Mouse (Mus musculus): Measurements from ENCODE around the gene Phc3.

Phc3 gene

DNA sequence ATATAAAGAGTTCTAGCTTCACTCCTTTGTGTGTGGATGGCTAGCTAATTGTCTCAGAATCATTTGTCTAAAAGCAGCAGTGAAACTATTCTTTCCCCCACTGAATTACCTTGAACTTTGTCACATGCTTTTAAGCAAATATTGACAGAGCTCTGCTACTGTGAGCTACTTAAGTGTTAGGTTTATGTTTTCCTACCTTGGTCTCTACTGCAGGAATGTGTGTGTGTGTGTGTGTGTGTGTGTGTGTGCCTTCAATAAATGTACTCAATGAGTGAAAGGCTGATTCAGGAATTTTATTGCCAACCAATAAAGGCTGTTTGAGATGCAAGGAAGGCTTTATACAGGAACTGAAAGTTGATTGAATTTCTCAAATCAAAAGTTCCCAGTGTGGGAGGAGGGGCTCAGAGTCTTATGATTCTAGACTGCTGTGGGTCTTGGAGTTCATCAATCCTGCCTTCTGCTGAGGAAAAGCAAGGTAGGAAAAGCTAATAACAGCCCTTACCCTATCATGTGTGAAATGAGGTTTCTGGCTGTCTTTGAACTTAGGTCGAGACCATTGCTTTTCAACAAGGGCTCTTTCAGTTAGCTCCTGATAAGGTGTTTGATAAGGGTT is 7.9 kb upstream of the Phc3 start:
- DNase-seq: peak; percentile 35 to 49

DNA sequence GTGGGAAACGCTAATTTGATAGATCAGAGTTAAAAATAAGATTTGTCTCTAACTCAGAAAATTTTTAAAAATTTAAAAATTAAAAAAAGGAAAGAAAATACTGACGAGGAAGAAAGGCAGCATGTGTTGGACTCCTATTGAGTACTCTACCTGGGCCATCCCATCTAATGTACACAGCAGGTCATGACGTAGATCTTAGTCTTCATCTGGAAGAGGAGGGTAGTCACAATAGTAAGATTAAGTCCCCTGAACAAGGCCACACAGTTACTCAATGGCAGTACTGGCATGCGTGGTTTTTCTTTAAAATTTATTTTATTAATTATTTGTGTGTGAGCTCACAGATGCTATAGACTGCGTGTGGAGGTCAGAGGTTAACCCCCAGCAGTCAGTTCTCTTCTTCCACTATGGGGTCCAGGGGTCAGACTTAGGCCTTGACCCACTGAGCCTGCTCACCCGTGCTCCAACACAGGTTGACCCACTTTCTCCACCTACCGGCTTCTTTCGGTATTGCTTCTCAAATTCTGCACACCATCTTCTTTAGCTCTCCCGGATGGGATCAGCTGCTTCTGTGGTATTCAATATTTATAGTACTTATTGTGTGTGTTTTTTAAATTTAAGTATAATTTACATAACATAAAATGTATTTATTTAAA is 6.0 kb upstream of the Phc3 start:
- DNase-seq: peak; percentile 74 to 90

DNA sequence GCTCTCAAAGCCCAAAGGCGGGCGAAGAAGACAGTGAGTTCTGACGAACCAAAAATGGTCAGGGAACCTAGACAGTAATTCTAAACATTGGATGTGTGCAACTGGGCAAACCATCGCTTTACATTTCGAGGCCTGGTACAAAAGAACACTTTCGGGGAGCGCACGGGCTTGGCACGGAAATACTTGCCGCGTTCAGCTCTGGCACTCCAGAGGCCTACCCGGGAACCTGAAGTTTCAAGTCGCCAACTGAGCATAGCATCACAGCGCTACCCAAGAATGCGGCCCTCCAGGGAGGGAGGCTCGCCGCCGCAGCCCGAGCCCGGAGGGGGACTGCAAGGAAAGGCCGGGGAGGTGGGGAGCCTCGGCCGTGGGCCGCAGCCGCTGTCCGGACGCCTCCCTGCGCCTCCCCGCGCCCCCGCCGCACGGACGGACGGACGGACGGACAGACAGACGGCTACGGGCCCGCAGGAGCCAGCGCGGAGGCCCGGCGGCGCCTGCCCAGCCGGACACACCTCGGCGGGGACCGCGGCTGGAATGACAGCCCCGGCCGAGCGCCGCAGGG is 603 bp downstream of the Phc3 start:
- DNase-seq: peak; percentile 52 to 75

DNA sequence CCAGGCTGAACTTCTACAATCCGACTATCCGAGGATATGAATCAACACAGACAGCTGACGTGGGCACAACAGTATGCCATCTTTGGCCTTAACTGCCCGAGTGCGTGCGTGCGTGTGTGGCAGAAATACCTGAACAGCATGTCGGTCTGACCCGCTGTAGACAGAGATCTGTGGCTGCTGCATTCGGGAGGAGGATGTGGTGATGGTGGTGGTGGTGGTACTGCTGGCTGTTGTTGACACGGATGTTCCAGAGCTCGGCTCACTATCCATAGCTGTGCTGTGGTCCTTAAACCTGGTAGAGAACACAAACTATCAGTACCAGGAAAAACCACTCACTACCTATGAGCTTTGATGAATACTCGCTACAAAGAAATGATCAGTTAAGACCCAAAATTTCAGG is 3.6 kb downstream of the Phc3 start:
- DNase-seq: no peak

DNA sequence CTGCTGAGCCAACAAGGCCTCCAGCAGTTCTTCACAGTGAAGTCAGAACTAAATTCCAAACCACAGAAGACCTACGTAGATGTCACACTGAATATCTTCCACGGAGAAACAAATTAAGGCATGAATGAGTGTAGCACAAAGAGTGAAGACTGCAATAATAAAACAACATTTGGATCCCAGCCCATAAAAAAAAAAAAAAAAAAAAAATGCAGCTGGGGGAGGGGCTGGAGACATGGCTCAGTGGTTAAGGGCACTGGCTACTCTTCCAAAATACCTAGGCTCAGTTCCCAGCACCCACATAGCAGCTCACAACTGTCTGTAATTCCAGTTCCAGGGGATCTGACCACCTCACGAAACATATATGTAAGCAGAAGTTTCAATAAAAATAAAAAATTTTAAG is 5.0 kb downstream of the Phc3 start:
- DNase-seq: no peak

DNA sequence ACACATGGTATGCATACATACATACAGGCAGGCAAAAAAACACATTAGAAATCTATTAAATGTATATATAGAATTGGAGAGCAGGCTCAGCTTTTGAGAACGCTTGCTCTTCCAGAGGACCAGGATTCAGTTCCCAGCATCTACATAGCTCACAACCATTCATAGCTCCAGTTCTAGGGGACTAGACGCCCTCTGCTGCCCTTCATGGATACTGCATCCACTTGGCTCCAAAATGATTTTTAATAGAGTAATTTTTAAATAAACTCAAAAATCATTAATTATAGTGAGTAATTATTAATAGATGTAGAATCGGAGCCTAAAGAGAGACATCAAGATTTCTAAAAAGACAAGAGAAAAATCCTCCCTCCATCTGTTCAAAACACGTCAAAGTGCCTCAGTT is 6.1 kb downstream of the Phc3 start:
- no peak for DNase-seq

DNA sequence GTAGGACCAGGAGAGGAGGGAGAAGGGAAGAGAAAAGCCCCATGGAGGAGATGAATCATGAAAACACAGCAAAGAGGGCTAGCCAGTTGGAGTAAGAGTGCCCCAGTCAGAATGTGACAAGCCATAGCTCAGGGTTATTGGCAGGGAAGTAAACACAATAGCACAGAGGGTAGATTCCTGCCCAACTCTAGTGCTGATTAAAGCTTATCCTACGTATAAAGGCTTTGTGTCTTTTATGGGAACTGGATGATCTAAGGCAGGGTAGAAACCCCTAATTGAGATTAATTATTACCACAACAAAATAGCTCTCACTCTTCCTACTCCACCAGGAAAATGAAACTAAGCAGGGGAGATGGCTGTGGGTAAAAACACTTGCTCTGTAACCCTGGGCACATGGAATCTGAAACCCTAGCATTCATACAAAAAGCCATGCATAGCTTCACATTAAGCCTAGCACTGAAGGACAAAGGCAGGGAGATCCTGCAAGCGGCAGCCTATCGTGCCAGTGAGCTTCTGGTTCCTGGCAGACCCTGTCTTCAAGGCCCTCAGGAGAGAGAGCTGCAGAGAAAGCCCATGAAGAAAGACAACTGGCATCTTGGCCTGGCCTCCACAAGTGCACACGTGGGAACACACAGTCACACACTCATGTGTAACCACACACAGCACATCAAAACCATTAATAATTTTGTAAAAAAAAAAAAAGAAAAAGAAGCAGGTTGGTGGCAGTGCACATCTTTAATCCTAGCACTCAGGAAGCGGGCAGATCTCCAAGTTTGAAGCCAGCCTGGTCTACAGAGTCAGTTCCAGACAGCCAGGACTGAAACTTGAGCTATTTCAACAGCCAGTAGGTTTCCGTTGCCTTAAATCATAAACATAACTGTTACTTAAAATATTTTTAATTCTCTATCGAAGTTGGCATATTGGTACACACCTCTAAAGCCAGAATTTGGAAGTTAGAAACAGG is 9.1 kb downstream of the Phc3 start:
- no peak for DNase-seq

DNA sequence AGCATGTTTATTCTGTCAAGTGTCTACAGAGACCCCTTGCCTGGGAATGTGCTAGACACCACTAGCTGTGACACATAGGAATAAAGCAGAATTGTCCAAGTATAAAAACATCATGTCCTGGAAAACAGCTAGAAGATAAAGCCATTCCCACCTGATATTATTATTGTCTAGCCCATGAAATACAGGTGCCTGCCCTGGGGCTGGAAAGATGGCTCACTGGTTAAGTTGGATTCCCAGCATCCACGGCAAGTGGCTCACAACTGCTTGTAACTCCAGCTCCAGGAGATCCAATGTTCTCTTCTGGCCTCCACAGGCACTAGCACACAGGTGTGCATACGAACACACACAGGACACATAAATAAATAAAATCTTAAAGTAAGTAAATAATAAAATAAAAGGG is 10.5 kb downstream of the Phc3 start:
- no peak for DNase-seq

DNA sequence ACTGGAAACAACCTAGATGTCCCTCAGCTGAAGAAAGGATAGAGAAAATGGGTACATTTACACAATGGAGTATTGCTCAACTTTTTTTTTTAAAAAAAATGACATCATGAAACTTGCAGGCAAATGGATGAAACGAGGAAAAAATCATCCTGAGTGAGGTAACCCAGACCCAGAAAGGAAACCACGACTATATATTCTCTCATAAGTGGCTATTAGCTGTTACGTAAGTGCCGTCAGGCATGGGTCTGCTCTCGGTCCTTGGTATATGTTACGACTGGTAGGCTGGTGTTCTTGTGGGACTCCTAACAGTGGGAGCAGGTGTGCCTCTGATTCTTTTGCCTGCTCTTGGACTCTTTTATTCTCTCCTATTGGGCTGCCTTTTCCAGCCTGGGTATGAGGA is 12.9 kb downstream of the Phc3 start:
- DNase-seq: no peak

DNA sequence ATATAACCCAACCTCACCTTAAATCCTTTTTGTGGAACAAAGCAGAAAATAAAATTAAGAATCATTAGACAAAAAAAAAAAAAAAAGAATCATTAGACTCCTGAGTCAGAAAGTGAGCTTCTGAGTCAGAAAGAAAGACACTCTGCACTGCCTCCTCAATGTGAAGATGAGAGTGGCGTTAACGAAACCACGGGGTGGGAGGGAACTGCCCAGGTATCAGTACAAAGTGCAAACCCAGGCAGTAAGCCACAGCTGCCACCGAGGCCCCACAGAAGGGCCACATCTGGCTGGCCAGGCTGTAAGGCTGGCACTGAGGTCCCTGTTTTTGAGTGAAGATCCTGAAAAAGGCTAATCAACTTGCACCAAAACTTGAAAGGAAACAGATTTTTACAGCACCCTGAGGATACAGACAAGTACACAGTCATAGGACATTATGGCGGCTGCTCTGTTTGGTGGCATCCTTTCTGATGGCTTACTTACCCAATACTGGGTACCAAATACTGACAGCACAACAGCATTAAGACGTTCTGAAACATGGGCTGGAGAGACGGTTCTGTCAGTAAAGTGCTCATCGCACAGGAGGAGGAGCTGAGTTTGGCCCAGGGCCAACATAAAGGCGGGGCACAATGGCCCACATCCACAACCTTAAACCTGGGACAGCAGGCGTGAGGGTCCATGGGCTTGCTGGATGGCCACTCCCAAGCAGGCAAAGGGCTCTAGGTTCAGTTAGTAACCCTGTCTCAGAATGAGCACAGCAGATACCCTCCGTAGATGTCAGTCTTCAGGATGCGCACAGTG is 16.7 kb downstream of the Phc3 start:
- DNase-seq: peak in 1 of 2 experiments; percentile 13

DNA sequence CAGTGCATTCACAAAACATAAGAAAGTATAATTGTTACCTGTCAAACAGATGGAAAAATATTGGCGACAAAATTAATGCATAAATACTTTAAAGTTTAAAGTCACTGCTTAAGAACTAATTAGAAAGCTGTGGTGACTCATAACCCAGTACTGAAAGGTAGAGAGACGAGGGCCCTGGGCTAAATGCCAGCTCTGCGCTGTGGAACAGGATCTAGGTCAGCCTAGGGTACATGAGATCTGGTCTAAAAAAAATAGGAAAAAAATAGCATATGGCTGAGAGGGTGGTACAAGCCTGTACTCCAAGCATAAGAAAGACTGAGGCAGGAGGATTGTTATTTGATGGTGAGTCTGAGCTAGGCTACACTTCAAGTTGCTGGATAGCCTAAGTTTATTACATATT is 17.6 kb downstream of the Phc3 start:
- peak; percentile 70 to 74 for DNase-seq

DNA sequence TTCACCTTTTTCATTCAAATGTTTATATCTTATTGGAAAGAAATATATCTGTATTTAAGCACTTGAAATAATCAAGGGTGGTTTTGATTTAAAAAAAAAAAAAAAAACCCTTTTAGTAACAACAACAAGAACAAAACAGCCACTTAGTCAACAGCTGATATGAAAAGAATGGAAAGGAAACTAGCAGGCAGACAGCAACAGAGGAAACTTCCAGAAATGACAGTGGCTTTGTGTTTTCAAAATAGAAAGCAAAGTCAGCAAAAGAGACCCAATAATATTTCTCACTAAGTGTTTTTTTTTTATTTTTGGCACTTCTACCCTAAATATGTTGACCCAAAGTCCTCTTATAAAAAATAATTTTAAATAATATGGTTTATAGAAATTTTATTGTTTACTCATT is 34.8 kb downstream of the Phc3 start:
- DNase-seq: no peak

DNA sequence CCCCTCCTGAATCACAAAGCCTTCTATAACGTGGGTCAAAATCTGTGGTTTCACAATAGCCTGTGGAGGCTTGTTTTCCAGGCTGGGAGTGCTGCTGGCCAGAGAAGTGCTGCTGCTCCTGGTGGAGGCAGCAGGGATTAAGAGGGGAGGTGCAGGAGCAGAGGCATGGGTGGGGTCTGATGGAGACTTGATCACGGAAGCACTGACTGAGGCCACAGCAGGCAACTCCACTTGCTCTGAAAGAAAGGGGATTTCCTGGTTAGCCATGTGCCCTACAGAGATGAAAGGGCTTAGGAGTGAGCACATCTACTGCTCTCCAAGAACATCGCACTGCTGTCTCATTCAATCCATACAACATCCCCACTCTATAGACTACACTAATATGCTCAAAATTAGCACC is 39.4 kb downstream of the Phc3 start:
- peak in 1 of 2 experiments; percentile 33 for DNase-seq

DNA sequence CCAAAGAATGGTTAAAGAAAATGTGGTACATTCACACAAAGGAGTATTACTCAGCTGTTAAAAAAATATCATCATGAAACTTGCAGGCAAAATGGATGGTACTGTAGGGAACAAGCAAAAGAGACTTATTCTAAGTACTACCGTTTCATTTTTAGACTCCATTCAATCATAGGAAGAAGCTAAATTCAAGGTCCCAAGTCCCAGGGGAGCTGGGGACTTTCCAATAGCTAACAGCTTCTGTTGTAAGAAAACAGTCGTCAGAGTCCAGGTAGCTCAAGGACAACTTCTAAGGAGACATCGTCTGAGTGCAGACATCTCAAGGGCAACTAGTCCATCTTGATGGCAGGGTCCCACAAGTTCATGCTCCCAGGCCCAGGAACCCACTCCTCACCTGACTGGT is 41.6 kb downstream of the Phc3 start:
- no peak for DNase-seq

DNA sequence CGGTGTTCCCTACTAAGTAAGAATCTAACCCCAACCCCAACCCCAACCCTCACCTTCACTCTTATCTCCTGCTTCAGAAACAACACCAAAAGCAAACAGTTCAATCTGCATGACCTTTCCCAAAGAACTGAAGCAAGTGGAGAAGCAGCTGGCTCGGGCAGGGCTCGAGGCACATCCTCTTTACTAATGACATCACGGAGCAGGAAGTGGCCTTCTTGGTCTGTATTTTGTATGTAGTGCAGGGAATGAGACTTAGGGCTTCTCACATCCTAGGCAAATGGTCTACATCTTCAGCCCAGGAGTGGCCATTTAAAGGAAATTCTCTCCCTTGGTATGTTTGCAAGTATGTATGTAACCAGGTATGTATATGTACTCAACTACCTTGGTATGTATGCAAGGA is 52.1 kb downstream of the Phc3 start:
- no peak for DNase-seq

DNA sequence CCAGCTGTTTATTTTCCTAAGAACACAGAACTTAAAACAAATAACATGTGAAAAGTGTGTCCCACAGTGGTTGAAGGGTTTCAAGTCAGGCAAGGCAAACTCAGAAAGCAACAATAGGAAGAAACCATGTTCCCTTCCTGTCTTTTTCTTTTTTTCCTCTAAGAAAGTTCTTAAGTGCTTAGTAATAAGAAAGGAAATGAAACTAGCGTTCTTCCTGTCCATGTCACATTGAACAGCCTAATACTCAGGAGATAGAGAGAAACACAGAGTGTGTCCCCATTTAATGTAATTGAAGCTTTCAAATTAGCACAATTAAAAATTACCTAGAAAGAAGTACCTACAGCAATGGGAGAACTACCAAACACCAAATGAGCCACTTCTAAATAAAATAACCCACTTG is 64.6 kb downstream of the Phc3 start:
- DNase-seq: no peak

DNA sequence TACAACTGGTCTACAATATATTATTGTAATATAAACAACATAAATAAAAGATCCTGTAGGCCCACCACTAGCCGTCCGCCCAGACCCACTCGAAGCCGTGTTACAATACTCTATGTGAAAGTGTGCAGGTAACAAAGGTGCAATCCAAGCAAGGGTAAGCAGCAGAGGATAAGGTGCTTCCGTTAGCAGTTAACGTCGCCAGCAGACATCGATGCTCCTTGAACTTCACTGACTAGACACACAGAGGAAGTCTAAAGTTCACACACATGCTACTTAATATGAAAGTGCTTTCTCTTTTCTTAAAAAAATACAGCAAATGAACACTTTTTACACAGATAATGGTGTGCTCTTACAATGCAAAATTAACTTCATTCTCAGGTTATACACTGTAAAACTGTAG is 69.8 kb downstream of the Phc3 start:
- DNase-seq: peak; percentile 18 to 54

DNA sequence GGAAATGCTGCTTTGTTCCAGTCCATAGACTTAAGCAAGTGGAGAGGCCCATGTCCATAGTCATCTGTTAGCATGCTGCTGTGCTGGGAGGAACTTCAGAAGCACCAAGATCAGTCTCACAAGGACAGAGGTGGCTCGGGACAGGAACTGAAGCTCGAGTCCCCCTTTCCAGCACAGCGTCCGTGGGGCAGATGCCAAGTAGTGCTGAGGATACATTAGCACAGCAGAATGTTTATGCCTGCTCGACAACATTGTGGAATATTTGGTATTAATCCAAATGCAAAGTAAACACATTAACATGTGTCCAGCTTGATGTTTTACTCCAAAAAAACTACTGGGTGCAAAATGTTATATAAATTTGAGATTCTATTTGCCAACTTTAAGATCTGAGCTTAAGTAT is 72.5 kb downstream of the Phc3 start:
- DNase-seq: no peak

DNA sequence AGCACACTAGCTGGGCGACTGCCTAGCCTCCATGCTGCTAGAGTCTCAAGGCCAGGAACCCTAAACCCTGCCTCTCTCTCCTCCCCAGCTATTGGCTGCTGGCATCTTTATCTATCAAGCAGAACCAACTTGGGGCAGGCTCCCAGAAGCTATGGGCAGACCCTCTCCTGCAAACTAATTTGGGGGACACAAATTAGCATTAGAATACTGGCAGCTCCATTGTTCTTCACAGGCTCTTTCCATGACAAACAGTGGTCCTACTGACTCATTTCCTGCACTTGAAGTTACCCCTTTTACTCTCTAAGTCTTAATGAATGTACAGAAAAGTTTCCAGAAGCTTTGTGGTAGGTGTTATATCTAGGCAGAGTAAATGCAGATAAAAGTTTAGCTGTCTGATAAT is 80.2 kb downstream of the Phc3 start:
- DNase-seq: no peak

DNA sequence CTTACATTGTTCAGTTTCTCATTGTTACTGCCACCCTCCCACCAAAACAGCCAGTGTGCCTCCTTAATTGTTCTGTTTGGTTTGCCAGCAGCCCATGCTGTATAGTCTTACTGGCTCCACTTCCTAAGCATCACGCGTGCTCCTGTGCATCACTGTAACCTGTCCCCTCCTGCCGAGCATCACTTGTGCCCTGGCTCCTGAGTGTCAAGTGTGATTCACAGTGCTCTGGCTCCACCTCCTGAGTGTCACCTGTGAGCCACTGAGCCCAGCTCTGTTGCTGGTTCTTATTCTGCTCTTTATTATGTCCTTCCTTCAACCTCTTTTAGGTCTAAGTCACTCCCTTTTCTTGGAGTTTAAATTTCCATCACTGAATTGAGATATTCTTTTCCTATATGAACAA is 81.8 kb downstream of the Phc3 start:
- no peak for DNase-seq

DNA sequence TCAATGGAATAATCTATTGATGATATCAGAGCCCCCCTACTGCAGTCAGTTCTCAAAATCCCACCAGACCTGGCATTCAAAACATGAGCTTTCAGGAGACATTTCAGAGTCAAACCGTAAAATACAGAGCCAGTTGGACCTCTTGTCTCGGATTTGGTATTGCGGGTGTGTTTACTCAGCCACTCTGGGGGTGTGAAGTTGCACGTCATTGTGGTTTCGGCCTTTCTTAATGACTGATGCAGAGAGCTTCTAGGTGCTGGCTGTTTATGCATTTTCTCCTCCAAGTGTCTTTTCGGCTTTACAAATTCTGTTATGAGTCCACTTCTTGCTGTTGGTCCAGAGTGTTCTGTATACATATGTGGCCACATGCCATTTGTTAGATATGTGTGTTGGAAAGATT is 92.5 kb downstream of the Phc3 start:
- no peak for DNase-seq

DNA sequence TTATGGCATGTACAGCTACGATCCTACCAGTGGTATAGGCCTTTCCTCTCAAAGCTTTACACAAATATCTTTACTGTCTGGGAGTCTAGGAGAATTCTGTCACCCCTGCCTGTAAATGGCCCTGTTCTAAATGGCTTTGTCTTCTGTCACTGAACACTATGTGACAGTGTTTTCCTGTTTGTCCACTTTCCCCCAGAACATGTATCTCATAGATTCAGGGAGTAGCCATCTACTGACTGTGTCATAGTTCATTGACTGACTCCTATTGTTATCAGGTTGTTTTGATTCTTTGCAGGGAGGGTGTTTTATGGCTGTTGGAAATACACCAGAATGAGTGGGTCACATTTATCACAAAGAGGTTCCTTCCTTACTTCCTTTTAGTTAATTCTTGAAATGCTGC is 99.2 kb downstream of the Phc3 start:
- DNase-seq: no peak

DNA sequence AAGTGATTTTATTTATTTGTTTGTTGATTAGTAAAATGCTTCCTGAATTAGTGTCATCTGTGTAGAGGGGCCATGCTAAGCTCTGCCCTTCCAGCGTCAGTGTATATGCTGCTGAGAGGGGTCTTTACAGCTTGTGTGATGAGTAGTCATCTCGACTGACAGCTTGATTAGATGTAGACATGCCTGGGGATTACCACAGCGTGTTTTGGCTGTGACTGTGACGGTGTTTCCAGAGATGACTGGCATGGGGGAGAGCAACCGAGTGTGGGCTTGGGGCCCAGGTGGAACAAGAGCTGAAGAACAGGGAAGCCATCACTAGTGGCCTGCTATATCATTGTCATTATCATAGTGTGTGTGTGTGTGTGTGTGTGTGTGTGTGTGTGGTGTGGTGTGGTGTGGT is 100.6 kb downstream of the Phc3 start:
- no peak for DNase-seq

Data from kidney, postnatal 25 days (tissue).